Mouse (Mus musculus): ENCODE measurements around the gene Akr1c19. TPM values are rescaled to one million over a fixed set of nuclear protein-coding genes. Genes with fewer than 3 reads are reported as not detected.
"Not testable (repeated sequence)": the region's sequence is repeated elsewhere in the genome, so short reads cannot be mapped to it uniquely, and the experiment has no call there.

The Akr1c19 gene
- total RNA-seq, 1 experiment from 2014 or later: 0.12 TPM

GRCm38 (mm10) chr13:4264612-4265011 lies 36.1 kb downstream of the Akr1c19 start:
- ATAC-seq (ENCODE audit: extremely low read depth, insufficient number of reproducible peaks, low FRiP score, poor library complexity, severe bottlenecking): no peak

GRCm38 (mm10) chr13:4265047-4265446 lies 36.5 kb downstream of the Akr1c19 start:
- ATAC-seq (ENCODE audit: extremely low read depth, insufficient number of reproducible peaks, low FRiP score, poor library complexity, severe bottlenecking): no peak

- not testable (repeated sequence) for ATAC-seq (ENCODE audit: extremely low read depth, insufficient number of reproducible peaks, low FRiP score, poor library complexity, severe bottlenecking)
Observed at GRCm38 (mm10) chr13:4265455-4265854, 37.0 kb downstream of the Akr1c19 start.

- no peak for ATAC-seq (ENCODE audit: extremely low read depth, insufficient number of reproducible peaks, low FRiP score, poor library complexity, severe bottlenecking)
Observed at GRCm38 (mm10) chr13:4270860-4271259, 42.4 kb downstream of the Akr1c19 start.

GRCm38 (mm10) chr13:4277526-4277925 lies 49.0 kb downstream of the Akr1c19 start:
- ATAC-seq (ENCODE audit: extremely low read depth, insufficient number of reproducible peaks, low FRiP score, poor library complexity, severe bottlenecking): no peak

GRCm38 (mm10) chr13:4279284-4279683 lies 50.8 kb downstream of the Akr1c19 start, which contains the start of gene Akr1c12:
Gene Akr1c12, minus strand, starts transcription at chr13:4279433.
- ATAC-seq (ENCODE audit: extremely low read depth, insufficient number of reproducible peaks, low FRiP score, poor library complexity, severe bottlenecking): no peak

- ATAC-seq (ENCODE audit: extremely low read depth, insufficient number of reproducible peaks, low FRiP score, poor library complexity, severe bottlenecking): no peak
Observed at GRCm38 (mm10) chr13:4281471-4282412, 53.2 kb downstream of the Akr1c19 start.

GRCm38 (mm10) chr13:4296991-4297390 lies 68.5 kb downstream of the Akr1c19 start:
- ATAC-seq (ENCODE audit: extremely low read depth, insufficient number of reproducible peaks, low FRiP score, poor library complexity, severe bottlenecking): no peak

Other genes with a start within 250 kb of the Akr1c19 start
- gene Akr1c14, start 179.7 kb upstream of the Akr1c19 start, total RNA-seq (2017): not detected in 2 replicates
- not detected in 2 replicates for gene Akr1c18, start 78.0 kb upstream of the Akr1c19 start, total RNA-seq (2017)
- gene Akr1c13, start 37.5 kb upstream of the Akr1c19 start, total RNA-seq (2017): 0.93 and 1.8 TPM in 2 replicates
- gene Akr1c12, start 50.7 kb downstream of the Akr1c19 start, total RNA-seq (2017): not detected in 2 replicates
- gene Akr1c6, start 205.6 kb downstream of the Akr1c19 start, total RNA-seq (2017): not detected in 2 replicates